Mouse (Mus musculus): ENCODE results near the gene Tmed2. TPM values are rescaled to one million over a fixed set of nuclear protein-coding genes. Genes with fewer than 3 reads are reported as not detected.
"Not testable (repeated sequence)": the region's sequence is repeated elsewhere in the genome, so short reads cannot be mapped to it uniquely, and the experiment has no call there.

The Tmed2 gene
- polyA plus RNA-seq, 1 experiment from 2014 or later = 446 TPM

DNA sequence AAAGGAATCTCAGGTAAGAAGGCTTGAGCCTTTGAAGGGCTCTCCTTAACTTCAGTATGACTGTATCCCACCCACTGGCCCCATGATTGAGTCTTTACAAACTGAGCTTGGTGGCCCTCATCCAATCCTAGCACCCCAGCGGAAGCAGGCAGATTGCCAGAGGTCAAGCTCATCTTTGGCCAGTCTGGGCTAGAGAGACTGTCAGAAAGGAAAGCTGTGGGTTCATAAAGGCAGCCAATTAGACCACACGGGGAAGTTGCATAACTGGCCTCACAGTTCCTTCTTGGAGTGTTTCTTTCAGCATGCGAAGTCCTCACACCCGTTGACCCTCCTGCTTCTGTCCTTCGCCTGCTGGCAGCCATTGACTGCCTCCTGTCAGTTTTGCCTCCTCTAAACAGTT, 42.0 kb downstream of the Tmed2 start:
- Histone ChIP-seq H3K4me1 (ENCODE audit: control insufficient read depth in 2 of 2, insufficient read depth in 2 of 2, low read length in 2 of 2) (peaks cover 3 to 14% of the 10 kb centered on the region in 2 experiments; a peak in 3 of 4 replicates), H3K27me3 (ENCODE audit: control insufficient read depth, insufficient read depth, low read length) (no peaks in the 10 kb centered on the region), H3K27ac (replicated peaks in 1 of 2; ENCODE audit: control insufficient read depth in 1 of 2, insufficient read depth in 1 of 2, low read depth in 2 of 2, low read length in 2 of 2) (no peak overlapping the region), H3K36me3 (ENCODE audit: control insufficient read depth, insufficient read depth, low read length) (peaks cover 49% of the 10 kb centered on the region), H3K9me3 (ENCODE audit: control insufficient read depth, low read length) (no peaks in the 10 kb centered on the region), H3K4me2 (ENCODE audit: low read length) (no peak overlapping the region), H3K9ac (ENCODE audit: low read length) (no peak overlapping the region), H3K4me3 (ENCODE audit: control insufficient read depth in 1 of 2, insufficient read depth in 1 of 2, low read depth in 1 of 2, low read length in 2 of 2) (no peak overlapping the region)
- no peak for ATAC-seq (ENCODE audit: insufficient number of reproducible peaks, insufficient read depth, low FRiP score, low read depth)
- 86% methylated on average over 5 of the region's 5 CpGs for WGBS

DNA sequence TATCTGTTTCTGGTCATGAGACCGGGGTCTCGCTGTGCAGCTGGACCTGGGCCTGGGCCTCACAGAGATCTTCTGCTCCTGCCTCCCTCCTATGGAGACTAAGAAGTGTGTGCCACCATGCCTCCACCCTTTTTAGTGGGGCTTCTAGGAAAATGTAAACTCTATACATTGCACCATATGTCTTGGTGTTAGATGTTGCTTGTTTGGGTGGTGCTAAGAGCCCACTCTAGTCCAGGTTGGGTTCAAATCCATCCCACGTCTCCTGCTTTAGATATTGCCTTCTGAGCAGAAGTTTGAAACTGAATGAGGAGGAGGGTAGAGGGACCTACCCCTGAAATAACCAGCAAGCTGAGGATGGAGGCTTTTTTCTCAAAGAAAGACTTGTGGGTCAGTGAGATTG, 52.3 kb downstream of the Tmed2 start:
- Histone ChIP-seq H3K4me1 (ENCODE audit: control insufficient read depth in 2 of 2, insufficient read depth in 2 of 2, low read length in 2 of 2) (no peaks in the 10 kb centered on the region), H3K36me3 (ENCODE audit: control insufficient read depth, insufficient read depth, low read length) (peaks cover 85% of the 10 kb centered on the region), H3K9ac (ENCODE audit: low read length) (no peak overlapping the region), H3K4me2 (ENCODE audit: low read length) (no peak overlapping the region), H3K4me3 (ENCODE audit: control insufficient read depth in 1 of 2, insufficient read depth in 1 of 2, low read depth in 1 of 2, low read length in 2 of 2) (no peak overlapping the region), H3K27ac (replicated peaks in 1 of 2; ENCODE audit: control insufficient read depth in 1 of 2, insufficient read depth in 1 of 2, low read depth in 2 of 2, low read length in 2 of 2) (no peak overlapping the region), H3K9me3 (ENCODE audit: control insufficient read depth, low read length) (no peaks in the 10 kb centered on the region), H3K27me3 (ENCODE audit: control insufficient read depth, insufficient read depth, low read length) (no peaks in the 10 kb centered on the region)
- no peak for ATAC-seq (ENCODE audit: insufficient number of reproducible peaks, insufficient read depth, low FRiP score, low read depth)
- 94% methylated on average over 3 of the region's 3 CpGs for WGBS

- Histone ChIP-seq H3K4me2 (ENCODE audit: low read length) (peak overlapping the region; percentile 93), H3K36me3 (ENCODE audit: control insufficient read depth, insufficient read depth, low read length) (peaks cover 38% of the 10 kb centered on the region), H3K27ac (replicated peaks in 1 of 2; ENCODE audit: control insufficient read depth in 1 of 2, insufficient read depth in 1 of 2, low read depth in 2 of 2, low read length in 2 of 2) (no peak overlapping the region), H3K9me3 (ENCODE audit: control insufficient read depth, low read length) (no peaks in the 10 kb centered on the region), H3K27me3 (ENCODE audit: control insufficient read depth, insufficient read depth, low read length) (no peaks in the 10 kb centered on the region), H3K4me3 (ENCODE audit: control insufficient read depth in 1 of 2, insufficient read depth in 1 of 2, low read depth in 1 of 2, low read length in 2 of 2) (peak overlapping the region; percentile 75 to 80), H3K4me1 (ENCODE audit: control insufficient read depth in 2 of 2, insufficient read depth in 2 of 2, low read length in 2 of 2) (peaks cover 2 to 4% of the 10 kb centered on the region in 2 experiments; a peak in 2 of 4 replicates), H3K9ac (ENCODE audit: low read length) (peak overlapping the region; percentile 73)
- 7% methylated on average over 30 of the region's 30 CpGs for WGBS
- peak; percentile 98 for ATAC-seq (ENCODE audit: insufficient number of reproducible peaks, insufficient read depth, low FRiP score, low read depth)
Observed at GRCm38 (mm10) chr5:124598224-124599174, 58.0 kb downstream of the Tmed2 start.

- H3K9me3 ChIP-seq (ENCODE audit: control insufficient read depth, low read length); H3K27ac ChIP-seq (replicated peaks in 1 of 2; ENCODE audit: control insufficient read depth in 1 of 2, insufficient read depth in 1 of 2, low read depth in 2 of 2, low read length in 2 of 2); H3K4me3 ChIP-seq (ENCODE audit: control insufficient read depth in 1 of 2, insufficient read depth in 1 of 2, low read depth in 1 of 2, low read length in 2 of 2); H3K4me1 ChIP-seq (ENCODE audit: control insufficient read depth in 2 of 2, insufficient read depth in 2 of 2, low read length in 2 of 2); H3K27me3 ChIP-seq (ENCODE audit: control insufficient read depth, insufficient read depth, low read length); ATAC-seq (ENCODE audit: insufficient number of reproducible peaks, insufficient read depth, low FRiP score, low read depth); H3K9ac ChIP-seq (ENCODE audit: low read length); H3K4me2 ChIP-seq (ENCODE audit: low read length): not testable (repeated sequence)
- peaks cover 26% of the 10 kb centered on the region for H3K36me3 ChIP-seq (ENCODE audit: control insufficient read depth, insufficient read depth, low read length)
- 53% methylated on average over 8 of the region's 8 CpGs for WGBS
Observed at GRCm38 (mm10) chr5:124599726-124600125, 59.2 kb downstream of the Tmed2 start.

Other genes with a start within 250 kb of the Tmed2 start
- gene Mphosph9, start 212.7 kb upstream of the Tmed2 start, polyA plus RNA-seq (2014; fragmentation: Nextera tagmentation; extraction: Ambion mirVana) = 11.7 and 14.4 TPM in 2 replicates
- gene 2810006K23Rik, start 212.6 kb upstream of the Tmed2 start, polyA plus RNA-seq (2014; fragmentation: Nextera tagmentation; extraction: Ambion mirVana) = 14.3 and 15.5 TPM in 2 replicates
- gene Cdk2ap1, start 177.6 kb upstream of the Tmed2 start, polyA plus RNA-seq (2014; fragmentation: Nextera tagmentation; extraction: Ambion mirVana) = 133 and 135 TPM in 2 replicates
- 67.3 and 68.1 TPM in 2 replicates for gene Sbno1, start 114.7 kb upstream of the Tmed2 start, polyA plus RNA-seq (2014; fragmentation: Nextera tagmentation; extraction: Ambion mirVana)
- gene Kmt5a, start 100.8 kb upstream of the Tmed2 start, polyA plus RNA-seq (2014; fragmentation: Nextera tagmentation; extraction: Ambion mirVana) = 86.6 and 87.8 TPM in 2 replicates
- 14.0 and 17.1 TPM in 2 replicates for gene Rilpl2, start 62.3 kb upstream of the Tmed2 start, polyA plus RNA-seq (2014; fragmentation: Nextera tagmentation; extraction: Ambion mirVana)
- gene Snrnp35, start 57.6 kb upstream of the Tmed2 start, polyA plus RNA-seq (2014; fragmentation: Nextera tagmentation; extraction: Ambion mirVana) = 9.6 and 11.5 TPM in 2 replicates
- gene Rilpl1, start 9.3 kb upstream of the Tmed2 start, polyA plus RNA-seq (2014; fragmentation: Nextera tagmentation; extraction: Ambion mirVana) = 27.2 and 28.3 TPM in 2 replicates
- gene Ddx55, start 12.2 kb downstream of the Tmed2 start, polyA plus RNA-seq (2014; fragmentation: Nextera tagmentation; extraction: Ambion mirVana) = 6.5 and 8.3 TPM in 2 replicates
- 57.6 and 60.4 TPM in 2 replicates for gene Eif2b1, start 38.4 kb downstream of the Tmed2 start, polyA plus RNA-seq (2014; fragmentation: Nextera tagmentation; extraction: Ambion mirVana)
- 33.5 and 34.1 TPM in 2 replicates for gene Gtf2h3, start 38.4 kb downstream of the Tmed2 start, polyA plus RNA-seq (2014; fragmentation: Nextera tagmentation; extraction: Ambion mirVana)
- 32.4 and 35.9 TPM in 2 replicates for gene Atp6v0a2, start 87.9 kb downstream of the Tmed2 start, polyA plus RNA-seq (2014; fragmentation: Nextera tagmentation; extraction: Ambion mirVana)
- gene Dnah10, start 184.4 kb downstream of the Tmed2 start, polyA plus RNA-seq (2014; fragmentation: Nextera tagmentation; extraction: Ambion mirVana) = 0.03 and 0.04 TPM in 2 replicates